Mouse (Mus musculus) hindbrain, embryonic 15.5 days (tissue): ENCODE measurements at regions not wholly inside any gene's neighbourhood (a gene's known extent, or its start where the extent isn't known, plus 50 kb on each side); places are given as distances from the start of the nearest gene placed in this dataset.
A peak's percentile ranks its signal among the peaks of the same experiment; 100 is the strongest.

Experiments used
- ATAC-seq: fragments of 200-750 bp; cut with Nextera tagmentation; 2 replicates; pipeline ENCODE4 v1.8.0; 2017; ENCODE audit warnings: low read depth, moderate number of reproducible peaks, moderate TSS enrichment; ENCODE audit not compliant: low FRiP score
- H3K27ac ChIP-seq: fragments of 300-500 bp; sonication (generic); replicated peaks from 2 replicates; pipeline ENCODE4 v1.5.1; 2015; ENCODE audit warnings: mild to moderate bottlenecking, inconsistent platforms
- H3K27me3 ChIP-seq: fragments of 300-500 bp; sonication (generic); 2 replicates; pipeline ENCODE4 v1.6.1; 2015; ENCODE audit warnings: control low read depth, inconsistent platforms
- H3K36me3 ChIP-seq: fragments of 300-500 bp; sonication (generic); 2 replicates; pipeline ENCODE4 v1.6.1; 2015; ENCODE audit warnings: control low read depth, inconsistent platforms
- H3K4me1 ChIP-seq: fragments of 300-500 bp; sonication (generic); replicated peaks from 2 replicates; pipeline ENCODE4 v1.6.1; 2015; ENCODE audit warnings: control low read depth, inconsistent platforms
- H3K4me2 ChIP-seq: fragments of 300-500 bp; sonication (generic); 2 replicates; pipeline ENCODE4 v1.6.1; 2015; ENCODE audit warnings: moderate library complexity, mild to moderate bottlenecking, inconsistent platforms
- H3K4me3 ChIP-seq: fragments of 300-500 bp; sonication (generic); 2 replicates; pipeline ENCODE4 v1.5.1; 2015; ENCODE audit warnings: mild to moderate bottlenecking, inconsistent platforms
- H3K9ac ChIP-seq: fragments of 300-500 bp; sonication (generic); 2 replicates; pipeline ENCODE4 v1.6.1; 2015; ENCODE audit warnings: inconsistent platforms
- H3K9me3 ChIP-seq: fragments of 300-500 bp; sonication (generic); 2 replicates; pipeline ENCODE4 v1.6.1; 2016; ENCODE audit warnings: control low read depth, inconsistent platforms
- WGBS: fragments of 180-500 bp; shearing (Covaris S2); methylation state at CpG from one replicate; pipeline ENCODE4 v1.1.7; 2015; 5-methylcytosine and 5-hydroxymethylcytosine counted together

DNA sequence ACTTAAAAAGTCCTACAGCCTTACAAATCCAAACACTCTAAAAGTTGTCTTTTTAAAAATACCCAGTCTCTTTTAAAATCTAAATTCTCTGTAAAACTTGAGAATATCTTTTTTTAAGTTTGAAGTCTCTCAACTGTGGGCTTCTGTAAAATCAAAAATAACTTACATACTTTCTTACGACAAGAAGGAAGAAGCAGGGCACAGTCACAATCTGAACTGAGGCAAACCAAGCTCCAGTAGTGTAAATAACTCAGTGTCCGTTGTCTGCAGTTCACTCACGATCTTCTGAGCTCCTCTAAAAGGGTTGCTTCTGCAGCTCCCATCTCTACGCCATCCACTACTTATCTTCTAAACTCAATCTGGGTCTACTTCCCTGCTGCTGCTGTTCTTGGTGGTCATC is 512.5 kb downstream of the Pdcd6ip start:
- H3K9ac ChIP-seq = no peak overlapping the region
- H3K27ac ChIP-seq = no peak overlapping the region
- H3K4me3 ChIP-seq = no peak overlapping the region
- no peak overlapping the region for H3K4me2 ChIP-seq
- no peaks in the 10 kb centered on the region for H3K4me1 ChIP-seq
- 96% methylated on average over 4 of the region's 4 CpGs for WGBS
- H3K36me3 ChIP-seq = no peaks in the 10 kb centered on the region
- ATAC-seq = no peak
- H3K27me3 ChIP-seq = no peaks in the 10 kb centered on the region
- H3K9me3 ChIP-seq = no peaks in the 10 kb centered on the region

- Histone ChIP-seq H3K4me2 (no peak overlapping the region), H3K4me1 (no peaks in the 10 kb centered on the region), H3K27me3 (no peaks in the 10 kb centered on the region), H3K4me3 (no peak overlapping the region), H3K9me3 (no peaks in the 10 kb centered on the region), H3K36me3 (no peaks in the 10 kb centered on the region), H3K27ac (no peak overlapping the region), H3K9ac (no peak overlapping the region)
- ATAC-seq = no peak
- WGBS = 69% methylated on average over 3 of the region's 3 CpGs
Measured at GRCm38 (mm10) chr9:113192773-113193172, 515.3 kb downstream of the Pdcd6ip start.

- Histone ChIP-seq H3K9me3 (no peaks in the 10 kb centered on the region), H3K4me3 (no peak overlapping the region), H3K4me1 (no peaks in the 10 kb centered on the region), H3K27ac (no peak overlapping the region), H3K36me3 (no peaks in the 10 kb centered on the region), H3K27me3 (no peaks in the 10 kb centered on the region), H3K9ac (no peak overlapping the region), H3K4me2 (no peak overlapping the region)
- no peak for ATAC-seq
- WGBS = 84% methylated on average over 3 of the region's 3 CpGs
Measured at GRCm38 (mm10) chr9:113191163-113191562, 516.9 kb downstream of the Pdcd6ip start.

DNA sequence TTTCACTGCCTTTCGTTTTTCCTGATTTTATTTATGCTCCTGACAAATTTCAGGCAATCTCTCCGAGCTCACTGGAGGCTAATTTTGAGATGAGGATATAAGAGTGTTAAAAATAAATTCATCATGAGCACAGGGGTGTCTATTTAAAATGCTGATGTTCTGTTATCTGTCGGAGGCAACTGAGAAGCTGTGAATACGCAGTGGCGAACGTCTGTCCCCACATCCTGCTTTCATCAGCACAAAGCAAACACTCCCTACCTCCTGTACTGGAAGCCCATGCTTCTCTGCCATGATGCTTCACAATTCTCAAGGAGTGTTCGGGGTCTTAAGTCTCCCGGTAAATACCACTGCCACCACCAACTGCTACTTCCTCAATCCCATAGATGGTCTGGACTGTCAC is 526.9 kb downstream of the Pdcd6ip start:
- 77% methylated on average over 8 of the region's 8 CpGs for WGBS
- no peaks in the 10 kb centered on the region for H3K9me3 ChIP-seq
- no peak overlapping the region for H3K4me2 ChIP-seq
- no peaks in the 10 kb centered on the region for H3K27me3 ChIP-seq
- no peak overlapping the region for H3K9ac ChIP-seq
- no peaks in the 10 kb centered on the region for H3K36me3 ChIP-seq
- no peaks in the 10 kb centered on the region for H3K4me1 ChIP-seq
- H3K4me3 ChIP-seq = no peak overlapping the region
- H3K27ac ChIP-seq = no peak overlapping the region
- no peak for ATAC-seq

GRCm38 (mm10) chr9:113177918-113178235 is 530.2 kb downstream of the Pdcd6ip start:
- Histone ChIP-seq H3K36me3 (no peaks in the 10 kb centered on the region), H3K27me3 (no peaks in the 10 kb centered on the region), H3K9ac (no peak overlapping the region), H3K9me3 (no peaks in the 10 kb centered on the region), H3K4me2 (no peak overlapping the region), H3K4me3 (no peak overlapping the region), H3K27ac (no peak overlapping the region), H3K4me1 (no peaks in the 10 kb centered on the region)
- WGBS = 93% methylated on average over 4 of the region's 4 CpGs
- ATAC-seq = no peak

- Histone ChIP-seq H3K27ac (no peak overlapping the region; the same call in 1 of the 2 replicates), H3K4me3 (no peak overlapping the region)
Measured at GRCm38 (mm10) chr9:113177181-113177917, 530.7 kb downstream of the Pdcd6ip start.

GRCm38 (mm10) chr9:113171767-113172405 is 536.2 kb downstream of the Pdcd6ip start:
- Histone ChIP-seq H3K27ac (no peak overlapping the region), H3K4me2 (no peak overlapping the region), H3K4me1 (no peaks in the 10 kb centered on the region), H3K27me3 (no peaks in the 10 kb centered on the region), H3K9me3 (no peaks in the 10 kb centered on the region), H3K36me3 (no peaks in the 10 kb centered on the region), H3K9ac (no peak overlapping the region), H3K4me3 (no peak overlapping the region)
- 70% methylated on average over 5 of the region's 5 CpGs for WGBS
- no peak for ATAC-seq

More at GRCm38 (mm10) chr9:113177181-113177917, 530.7 kb downstream of the Pdcd6ip start:
- Histone ChIP-seq H3K36me3 (no peaks in the 10 kb centered on the region), H3K4me2 (no peak overlapping the region), H3K9ac (no peak overlapping the region), H3K4me1 (no peaks in the 10 kb centered on the region), H3K27me3 (no peaks in the 10 kb centered on the region), H3K9me3 (no peaks in the 10 kb centered on the region)
- ATAC-seq = peak; percentile 69; the same call in 1 of the 2 replicates
- 61% methylated on average over 15 of the region's 15 CpGs for WGBS

DNA sequence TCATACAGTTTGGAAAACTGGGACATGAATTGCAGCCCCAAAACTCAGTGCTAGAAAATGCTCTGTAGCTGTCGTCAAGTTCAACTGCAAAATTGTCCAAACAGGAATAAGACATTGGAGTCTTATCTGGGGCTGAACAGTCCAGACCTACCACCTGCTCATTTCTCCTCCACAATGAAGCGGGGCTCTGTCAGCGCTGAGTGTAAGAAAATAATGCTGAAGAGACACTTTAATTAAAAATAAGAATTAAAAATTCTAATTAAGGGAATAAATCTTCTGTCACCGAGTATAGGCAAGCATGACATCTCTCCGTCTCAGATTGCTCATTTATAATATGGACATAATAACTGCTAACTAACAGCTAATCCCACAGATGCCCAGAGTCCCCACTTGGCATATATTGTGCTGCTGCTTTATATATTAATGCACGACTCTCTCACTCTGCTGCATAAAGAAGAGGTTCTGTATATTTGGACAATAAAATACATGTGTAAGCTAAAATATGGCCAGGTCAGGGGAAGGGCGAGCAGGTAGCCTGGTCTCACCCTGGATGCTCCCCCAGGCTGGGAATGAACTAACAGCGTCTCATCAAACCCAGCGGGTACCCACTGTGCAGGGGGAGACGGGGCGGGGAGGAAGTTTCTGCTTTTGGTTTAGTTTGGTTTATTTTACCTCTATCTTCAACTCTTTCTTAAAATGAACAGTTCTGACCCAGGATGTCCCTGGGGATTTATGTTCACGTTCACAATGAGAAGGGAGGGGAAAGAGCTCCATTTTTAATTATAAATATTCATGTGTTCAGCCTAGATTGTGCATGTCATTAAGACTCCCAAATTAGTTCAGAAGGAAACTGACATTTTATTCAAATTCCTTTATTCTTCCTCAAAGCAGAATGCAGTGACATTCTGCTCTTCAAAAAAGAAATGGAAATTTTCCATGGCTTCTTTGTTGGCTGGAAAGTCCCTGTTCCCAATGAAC is 544.9 kb downstream of the Pdcd6ip start:
- H3K4me3 ChIP-seq = no peak overlapping the region
- 0 out of 2 replicates have a peak overlapping the region, but pooled peaks have one; percentile 26 for H3K27ac ChIP-seq
- no peak overlapping the region for H3K9ac ChIP-seq
- no peaks in the 10 kb centered on the region for H3K27me3 ChIP-seq
- WGBS = 52% methylated on average over 12 of the region's 12 CpGs
- H3K4me2 ChIP-seq = no peak overlapping the region
- peaks cover 16% of the 10 kb centered on the region for H3K4me1 ChIP-seq
- H3K9me3 ChIP-seq = no peaks in the 10 kb centered on the region
- H3K36me3 ChIP-seq = no peaks in the 10 kb centered on the region
- peak; percentile 56; the same call in 1 of the 2 replicates for ATAC-seq

- H3K27ac ChIP-seq = no peak overlapping the region
- H3K4me3 ChIP-seq = no peak overlapping the region
- no peak for ATAC-seq
- no peaks in the 10 kb centered on the region for H3K9me3 ChIP-seq
- 95% methylated on average over 2 of the region's 2 CpGs for WGBS
- H3K27me3 ChIP-seq = no peaks in the 10 kb centered on the region
- H3K4me1 ChIP-seq = peaks cover 27% of the 10 kb centered on the region
- no peak overlapping the region for H3K9ac ChIP-seq
- no peaks in the 10 kb centered on the region for H3K36me3 ChIP-seq
- no peak overlapping the region for H3K4me2 ChIP-seq
Measured at GRCm38 (mm10) chr9:113160011-113160410, 548.0 kb downstream of the Pdcd6ip start.

DNA sequence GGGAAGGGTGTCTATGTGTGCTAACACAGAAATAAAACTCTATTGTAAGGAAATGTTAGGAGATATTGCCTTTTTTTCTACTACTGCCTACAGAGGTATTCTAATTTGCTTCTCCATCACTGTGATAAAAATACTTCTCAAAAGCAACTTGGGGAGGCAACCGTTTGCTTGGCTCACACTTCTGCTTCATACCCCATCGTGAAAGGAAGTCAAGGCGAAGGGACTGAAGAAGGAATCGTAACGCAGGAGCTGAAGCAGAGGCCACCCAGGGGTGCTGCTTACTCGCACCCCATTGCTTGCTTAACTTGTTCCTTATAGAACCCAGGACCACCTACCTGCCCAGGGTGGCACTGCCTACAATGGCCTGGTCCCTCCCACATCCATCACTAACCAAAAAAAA is 550.0 kb downstream of the Pdcd6ip start:
- Histone ChIP-seq H3K27ac (0 out of 2 replicates have a peak overlapping the region, but pooled peaks have one; percentile 48), H3K36me3 (no peaks in the 10 kb centered on the region), H3K4me2 (no peak overlapping the region), H3K9me3 (no peaks in the 10 kb centered on the region), H3K4me3 (no peak overlapping the region), H3K9ac (no peak overlapping the region), H3K27me3 (no peaks in the 10 kb centered on the region), H3K4me1 (peaks cover 23% of the 10 kb centered on the region)
- no peak for ATAC-seq
- 75% methylated on average over 6 of the region's 6 CpGs for WGBS

- Histone ChIP-seq H3K36me3 (no peaks in the 10 kb centered on the region), H3K4me2 (no peak overlapping the region), H3K9me3 (no peaks in the 10 kb centered on the region), H3K27ac (peak overlapping the region; percentile 48; the same call in 1 of the 2 replicates), H3K4me1 (peaks cover 19% of the 10 kb centered on the region), H3K27me3 (no peaks in the 10 kb centered on the region), H3K4me3 (no peak overlapping the region), H3K9ac (no peak overlapping the region)
- 0 out of 2 replicates have a peak, but pooled peaks have one; percentile 48 for ATAC-seq
- 67% methylated on average over 17 of the region's 17 CpGs for WGBS
Measured at GRCm38 (mm10) chr9:113157474-113158076, 550.5 kb downstream of the Pdcd6ip start.
